Mouse (Mus musculus): ENCODE data around the gene Ssb.
A peak's percentile ranks its signal among the peaks of the same experiment; 100 is the strongest.
"Not testable (repeated sequence)": the region's sequence is repeated elsewhere in the genome, so short reads cannot be mapped to it uniquely, and the experiment has no call there.

The Ssb gene

DNA sequence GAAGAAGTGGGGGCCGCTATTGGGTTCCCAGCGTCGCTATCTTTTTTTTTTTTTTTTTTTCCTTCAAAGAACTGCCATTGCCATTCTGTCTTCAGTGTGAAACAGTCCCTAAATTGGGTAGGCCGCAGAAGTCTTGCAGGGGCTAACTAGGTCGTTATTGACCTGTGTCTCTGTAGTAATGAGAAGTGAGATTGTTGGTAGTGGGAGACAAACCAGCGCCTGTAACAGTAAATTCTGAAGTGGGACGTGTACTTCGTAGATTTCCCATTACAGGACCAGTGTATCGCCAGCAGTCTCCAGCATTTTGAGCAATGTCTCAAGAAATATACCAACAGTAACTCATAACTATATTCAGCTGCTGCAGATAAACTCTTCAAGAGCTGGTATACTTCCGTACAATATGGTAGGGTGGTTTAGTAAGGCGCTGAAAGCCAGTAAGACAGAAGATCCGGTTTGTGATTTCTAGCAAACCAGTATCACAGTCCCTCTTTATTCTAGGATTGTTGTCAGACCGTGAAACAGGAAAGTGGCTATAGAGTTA, 825 bp downstream of the Ssb start:
- DNase-seq (ENCODE audit: low spot score), result no peak

DNA sequence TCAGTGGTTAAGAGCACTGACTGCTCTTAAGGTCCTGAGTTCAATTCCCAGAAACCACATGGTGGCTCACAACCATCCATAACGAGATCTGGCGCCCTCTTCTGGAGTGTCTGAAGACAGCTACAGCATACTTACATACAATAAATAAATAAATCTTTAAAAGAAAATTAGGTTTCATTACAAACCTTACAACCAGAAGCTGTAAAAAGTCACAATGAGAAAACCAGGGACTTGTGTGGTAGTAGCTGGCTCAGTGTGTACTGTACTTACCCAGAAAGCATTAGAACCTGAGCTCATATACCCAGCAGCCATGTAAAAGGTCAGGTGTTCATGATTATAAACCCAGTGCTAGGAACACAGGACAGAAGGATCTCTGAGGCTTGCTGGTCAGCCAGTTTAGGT, 22.6 kb downstream of the Ssb start:
- DNase-seq (ENCODE audit: low spot score), result no peak

DNA sequence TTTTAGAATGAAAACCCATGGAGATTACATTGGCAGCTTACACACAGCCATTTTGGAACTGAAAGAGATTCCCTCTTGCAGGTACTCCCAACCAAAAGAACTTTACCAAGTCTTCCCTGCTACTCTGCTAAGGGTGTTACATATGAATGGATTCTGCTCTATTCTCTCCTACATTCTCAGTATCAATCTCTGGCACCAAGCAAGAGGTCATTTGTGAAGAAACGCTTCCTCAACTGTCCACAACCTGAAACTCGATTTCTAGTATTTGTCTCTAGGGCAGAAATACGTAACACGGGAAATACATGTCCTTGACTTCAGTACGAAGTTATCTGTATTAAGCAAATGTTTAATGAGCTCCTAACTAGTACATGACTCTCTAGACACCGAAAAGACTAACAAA, 23.2 kb downstream of the Ssb start:
- no peak for DNase-seq (ENCODE audit: low spot score)

DNA sequence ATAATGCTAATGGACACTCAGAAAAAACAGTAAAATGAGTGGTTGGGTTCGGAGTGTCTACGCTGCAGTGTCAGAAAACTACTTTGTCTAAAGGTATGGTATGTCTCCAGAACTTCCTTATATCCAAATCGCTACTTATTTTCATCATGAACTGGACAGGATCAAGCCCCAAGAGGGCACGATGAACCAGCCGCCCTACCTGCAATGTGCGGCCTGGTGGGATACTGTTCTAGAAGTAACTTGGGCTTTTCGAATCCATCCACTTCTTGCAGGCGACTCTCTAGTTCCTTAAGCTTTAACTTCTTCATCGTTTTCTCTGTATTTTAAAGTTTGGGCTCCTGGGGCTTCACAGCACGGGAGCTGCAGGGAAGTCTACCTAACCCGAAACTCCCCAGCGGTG, 23.7 kb downstream of the Ssb start:
- no peak for DNase-seq (ENCODE audit: low spot score)

DNA sequence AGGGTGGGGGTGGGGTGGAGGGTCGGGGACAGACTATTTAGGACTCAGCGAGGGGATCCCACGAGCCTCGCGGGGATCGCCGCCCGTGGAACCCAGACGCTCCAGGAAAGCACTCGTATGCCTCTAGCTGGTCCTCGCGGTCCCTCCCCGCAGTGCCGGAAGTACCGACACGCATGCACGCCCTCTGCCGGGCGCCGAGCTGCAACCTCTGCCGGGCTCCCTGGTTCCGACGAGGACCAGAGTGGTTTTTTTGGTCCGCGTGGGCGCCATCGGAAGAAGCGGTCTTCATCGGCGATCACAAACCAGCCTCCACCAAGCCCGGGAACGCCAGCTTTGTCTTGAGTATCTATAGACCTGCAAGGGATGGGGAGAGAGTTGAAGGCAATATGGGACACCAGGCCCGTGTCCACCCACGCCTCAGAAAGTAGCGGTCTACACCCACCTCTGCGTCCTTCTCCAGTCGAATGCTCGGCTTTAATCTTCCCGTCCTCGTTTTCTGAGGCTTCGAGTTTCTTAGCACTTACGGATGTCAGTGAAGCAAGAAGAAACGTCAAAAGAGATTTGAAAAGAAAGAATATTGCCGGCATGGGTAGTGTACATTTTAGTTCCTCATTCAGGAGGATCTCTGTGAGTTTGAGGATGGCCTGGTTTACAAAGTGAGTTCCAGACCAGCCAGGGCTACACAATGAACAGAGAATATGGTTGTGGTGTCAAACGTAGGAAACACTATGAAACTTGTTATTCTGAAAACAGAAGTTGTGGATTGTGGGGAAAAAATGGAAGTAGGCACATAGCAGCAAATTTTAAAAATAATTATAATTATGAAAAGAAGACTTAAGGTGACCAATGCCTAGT, 24.3 kb downstream of the Ssb start, which contains the start of gene Mettl5:
TSS of gene Mettl5 (minus strand) at position 165 of the 855 bp plus-strand sequence.
- peak; percentile 83 for DNase-seq (ENCODE audit: low spot score)

DNA sequence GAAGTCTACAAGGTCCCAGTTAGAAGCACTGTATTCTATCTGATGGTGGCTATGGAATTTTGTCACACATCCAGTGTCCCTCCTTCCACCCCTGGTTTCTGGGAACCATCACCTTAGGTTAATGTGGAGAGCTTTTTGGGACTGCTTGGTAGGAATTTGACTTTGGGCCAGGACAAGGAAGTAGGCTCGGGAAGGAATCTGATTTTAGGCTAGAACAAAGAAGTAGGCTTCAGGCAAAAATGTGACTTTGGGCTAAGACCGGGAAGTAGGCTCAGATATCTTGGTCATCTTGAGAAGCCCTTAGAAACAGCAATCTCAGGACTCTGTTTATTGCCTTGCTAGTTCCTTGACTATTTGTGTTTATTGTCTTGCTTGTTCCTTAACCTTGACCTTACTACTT, 27.6 kb downstream of the Ssb start:
- no peak for DNase-seq (ENCODE audit: low spot score)

DNA sequence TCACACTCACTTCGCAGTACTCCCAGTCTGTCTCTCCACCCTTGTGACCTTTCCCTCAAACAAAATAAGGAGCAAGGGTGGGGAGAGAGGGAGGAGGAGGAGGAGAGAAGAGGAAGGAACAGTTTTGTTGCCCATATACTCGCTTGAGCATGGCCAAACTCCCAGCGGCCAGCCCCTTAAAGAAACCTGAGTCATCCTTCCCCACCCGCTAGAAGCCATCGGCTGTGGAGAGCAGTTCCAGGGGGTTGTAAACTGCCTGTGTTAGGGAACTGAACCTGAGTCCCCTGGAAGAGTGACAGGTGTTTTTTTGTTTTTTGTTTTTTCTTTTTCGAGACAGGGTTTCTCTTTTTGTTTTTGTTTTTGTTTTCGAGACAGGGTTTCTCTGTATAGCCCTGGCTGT, 29.5 kb downstream of the Ssb start:
- DNase-seq (ENCODE audit: low spot score), result no peak

DNA sequence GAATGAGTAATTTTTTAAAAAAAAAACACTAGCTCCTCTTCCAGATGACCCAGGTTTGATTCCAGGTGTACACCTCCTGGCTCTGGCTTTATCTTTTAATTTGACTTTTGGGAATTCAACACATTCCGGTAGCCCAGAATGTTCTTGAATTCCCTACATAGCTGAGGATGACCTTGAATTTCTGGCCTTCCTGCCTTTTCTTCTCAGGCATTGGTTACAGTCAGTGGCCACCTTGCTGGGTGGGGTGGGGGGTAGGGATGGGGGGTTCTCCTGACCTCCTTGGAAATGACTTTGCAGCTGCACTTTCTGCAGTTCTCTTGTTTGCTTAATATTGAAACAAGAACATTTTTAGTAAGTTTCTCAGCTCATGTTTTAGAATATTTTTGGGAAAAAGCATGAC, 31.8 kb downstream of the Ssb start:
- no peak for DNase-seq (ENCODE audit: low spot score)

DNA sequence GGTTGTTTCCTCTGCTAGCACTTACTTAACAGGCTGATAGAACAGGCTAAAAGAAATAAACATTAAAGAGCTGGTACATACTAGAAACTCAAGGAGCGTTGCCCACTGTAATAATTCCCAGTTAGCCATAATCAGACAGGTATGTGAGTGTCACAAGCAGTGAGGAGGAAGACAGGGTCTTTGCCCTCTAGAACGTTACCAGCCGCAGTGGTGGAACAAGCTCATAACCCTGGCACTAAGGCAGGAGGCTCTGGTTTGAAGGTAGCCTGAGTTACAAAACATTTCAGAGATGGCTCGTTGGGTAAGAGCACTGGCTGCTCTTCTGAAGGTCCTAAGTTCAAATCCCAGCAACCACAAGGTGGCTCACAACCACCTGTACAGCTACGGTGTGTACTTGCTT, 32.5 kb downstream of the Ssb start:
- no peak for DNase-seq (ENCODE audit: low spot score)

DNA sequence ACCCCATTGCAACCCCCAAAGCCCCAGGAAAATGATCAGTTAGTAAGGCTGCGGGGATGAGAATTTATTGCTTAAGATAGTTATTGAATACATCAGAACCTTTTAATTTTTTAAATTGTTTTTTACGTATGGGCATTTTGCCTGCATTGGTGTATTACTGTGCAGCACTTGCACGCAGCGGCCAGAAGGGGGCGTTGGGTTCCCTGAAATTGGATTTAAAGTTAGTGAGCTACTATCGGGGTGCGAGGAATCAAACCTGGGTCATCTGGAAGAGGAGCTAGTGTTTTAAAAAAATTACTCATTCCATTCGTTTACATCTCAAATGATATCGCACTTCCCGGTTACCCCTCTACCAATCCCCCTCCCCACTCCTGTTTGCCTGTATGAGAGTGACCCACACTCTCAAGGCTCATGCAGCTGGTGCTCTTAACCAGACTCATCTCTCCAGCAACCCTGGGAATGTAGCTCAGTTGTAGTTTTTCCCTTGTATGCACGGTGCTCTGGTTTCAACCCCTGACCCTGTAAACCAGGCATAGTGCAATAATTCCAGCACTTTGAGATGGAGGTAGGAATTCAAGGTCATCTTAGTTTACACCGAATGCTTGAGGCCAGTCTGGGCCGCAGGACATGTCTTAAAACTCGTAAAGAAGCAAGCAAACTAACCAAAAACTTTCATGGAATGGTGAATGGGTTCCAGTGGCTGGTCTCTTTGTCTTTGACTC, 34.3 kb downstream of the Ssb start:
- DNase-seq (ENCODE audit: low spot score), result no peak

DNA sequence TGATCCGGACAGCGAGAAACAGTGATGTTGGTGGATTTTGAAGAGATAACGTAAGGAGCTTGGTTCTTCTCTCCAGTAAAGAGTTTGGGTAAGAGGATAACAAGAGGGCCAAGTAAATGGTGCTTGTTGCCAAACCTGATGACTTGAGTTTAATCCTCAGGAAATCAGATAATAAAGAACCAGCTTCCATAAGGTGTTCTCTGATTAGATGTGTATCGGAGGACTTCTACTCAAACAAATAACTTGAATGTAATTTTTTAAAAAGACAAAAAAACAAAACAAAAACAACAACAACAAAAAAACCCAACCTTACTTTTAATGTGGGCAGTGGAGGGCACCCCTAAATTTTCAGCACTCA, 34.8 kb downstream of the Ssb start:
- no peak for DNase-seq (ENCODE audit: low spot score)

DNA sequence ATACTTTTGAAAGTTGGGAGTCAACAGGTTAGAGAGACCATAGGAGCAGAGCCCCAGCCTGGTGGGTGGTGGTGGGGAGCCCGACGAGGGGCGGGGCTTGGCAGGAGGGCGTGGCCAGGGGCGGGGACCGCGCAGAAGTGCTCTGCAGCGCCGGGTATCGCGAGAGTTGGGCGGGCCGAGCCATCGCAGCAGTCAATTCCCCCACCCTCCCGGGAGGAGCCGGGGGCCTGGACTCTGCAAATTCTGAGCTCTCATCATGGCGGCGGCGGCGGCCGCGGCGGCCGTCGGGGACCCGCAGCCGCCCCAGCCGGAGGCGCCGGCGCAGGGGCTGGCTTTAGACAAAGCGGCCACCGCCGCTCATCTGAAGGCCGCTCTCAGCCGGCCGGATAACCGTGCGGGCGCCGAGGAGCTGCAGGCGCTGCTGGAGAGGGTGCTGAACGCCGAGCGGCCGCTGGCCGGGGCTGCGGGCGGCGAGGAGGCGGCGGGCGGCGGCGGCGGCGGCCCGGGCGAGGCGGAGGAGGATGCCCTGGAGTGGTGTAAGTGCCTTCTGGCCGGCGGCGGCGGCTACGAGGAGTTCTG, 35.8 kb downstream of the Ssb start, which contains the start of gene Ubr3:
TSS of gene Ubr3 (plus strand) at position 208 of the 579 bp plus-strand sequence.
- DNase-seq (ENCODE audit: low spot score), result peak; percentile 96

DNA sequence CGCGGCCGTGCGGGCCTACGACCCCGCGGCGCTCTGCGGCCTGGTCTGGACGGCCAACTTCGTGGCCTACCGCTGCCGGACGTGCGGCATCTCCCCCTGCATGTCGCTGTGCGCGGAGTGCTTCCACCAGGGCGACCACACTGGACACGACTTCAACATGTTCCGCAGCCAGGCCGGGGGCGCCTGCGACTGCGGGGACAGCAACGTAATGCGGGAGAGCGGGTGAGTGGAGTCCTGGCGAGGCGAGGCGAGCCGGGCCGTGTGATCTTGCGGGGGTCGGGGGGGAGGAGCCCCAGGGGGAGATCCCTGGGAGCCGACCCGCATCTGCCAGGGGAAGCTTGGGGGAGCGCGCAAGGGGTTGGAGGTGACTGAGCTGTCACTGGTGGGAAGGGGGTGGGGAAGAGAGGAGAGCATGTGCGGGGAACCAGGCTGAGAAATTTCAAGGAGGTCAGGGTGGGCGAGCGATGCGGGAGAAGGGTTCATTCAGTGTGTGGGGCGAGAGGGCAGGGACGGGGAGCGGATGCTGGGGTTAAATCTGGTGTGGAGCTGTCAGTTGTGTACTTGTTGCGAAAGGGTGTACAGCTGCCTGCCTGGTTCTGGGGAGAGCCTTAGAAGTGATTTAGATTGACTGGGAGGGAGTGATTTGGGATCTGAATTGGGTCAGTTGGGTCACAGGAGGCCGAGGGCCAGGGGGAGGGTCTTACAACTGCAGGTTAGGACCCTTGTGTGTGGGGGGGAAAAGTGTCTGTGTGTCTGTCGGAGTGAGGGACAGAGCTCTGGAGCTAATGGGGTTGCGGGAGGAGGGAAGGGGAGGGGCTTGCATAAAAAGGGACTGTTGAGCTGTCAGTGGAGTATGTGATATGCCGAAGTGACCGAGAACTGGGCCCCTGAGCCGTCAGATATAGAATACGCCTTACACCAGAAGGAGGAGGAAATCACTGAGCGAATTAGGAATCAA, 36.5 kb downstream of the Ssb start:
- DNase-seq (ENCODE audit: low spot score), result peak; percentile 67

DNA sequence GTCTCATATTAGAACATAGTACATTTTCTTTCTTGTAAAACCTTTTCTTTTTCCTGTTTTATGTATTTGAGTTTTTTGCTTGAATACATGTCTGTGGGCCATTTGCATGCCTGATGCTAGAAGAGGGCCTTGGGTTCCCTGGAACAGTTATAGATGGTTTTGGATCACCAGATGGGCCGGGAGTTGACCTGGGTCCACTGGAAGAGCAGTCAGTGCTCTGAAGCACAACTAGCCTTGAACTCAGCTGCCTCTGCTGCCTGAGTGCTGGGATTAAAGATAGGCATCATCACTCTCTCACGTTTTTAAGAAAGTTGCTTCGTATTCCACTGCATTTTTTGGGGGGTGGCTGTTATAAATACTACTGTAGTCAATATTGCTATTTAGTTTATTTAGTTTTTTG, 42.2 kb downstream of the Ssb start:
- DNase-seq (ENCODE audit: low spot score), result no peak

DNA sequence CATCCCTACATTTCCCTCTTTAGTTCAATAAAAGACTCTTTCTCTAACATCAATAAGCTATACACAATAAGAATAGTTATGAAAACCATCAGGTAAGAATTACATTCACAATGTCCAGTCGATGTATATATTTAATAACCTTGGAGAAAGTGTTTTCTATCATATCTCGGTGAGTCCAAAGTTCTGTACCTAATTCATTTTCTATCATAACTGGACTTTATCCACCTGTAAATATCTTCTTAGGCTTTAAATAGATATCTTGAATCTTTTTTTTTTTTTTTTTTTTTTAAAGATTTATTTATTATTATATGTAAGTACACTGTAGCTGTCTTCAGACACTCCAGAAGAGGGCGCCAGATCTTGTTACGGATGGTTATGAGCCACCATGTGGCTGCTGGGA, 46.0 kb downstream of the Ssb start:
- not testable (repeated sequence) for DNase-seq (ENCODE audit: low spot score)

DNA sequence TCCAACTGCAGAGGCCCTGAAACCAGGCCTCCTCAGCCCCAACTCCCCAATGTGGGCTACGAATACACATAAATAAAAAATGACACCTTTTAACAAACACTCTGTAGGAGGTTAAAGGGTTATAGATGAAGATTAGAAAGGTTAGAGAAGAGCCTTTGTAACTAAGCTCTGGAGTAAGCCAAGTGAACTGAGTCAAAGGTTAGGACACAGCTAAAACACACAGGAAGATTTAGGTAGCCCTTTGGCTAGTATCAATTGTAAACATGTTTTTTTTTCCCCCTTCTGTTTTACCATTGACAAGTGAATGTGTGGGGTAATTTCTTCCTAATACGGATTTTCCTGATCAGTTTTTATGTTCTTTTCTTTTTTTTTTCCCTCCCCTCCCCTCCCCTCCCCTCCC, 51.4 kb downstream of the Ssb start:
- no peak for DNase-seq (ENCODE audit: low spot score)

DNA sequence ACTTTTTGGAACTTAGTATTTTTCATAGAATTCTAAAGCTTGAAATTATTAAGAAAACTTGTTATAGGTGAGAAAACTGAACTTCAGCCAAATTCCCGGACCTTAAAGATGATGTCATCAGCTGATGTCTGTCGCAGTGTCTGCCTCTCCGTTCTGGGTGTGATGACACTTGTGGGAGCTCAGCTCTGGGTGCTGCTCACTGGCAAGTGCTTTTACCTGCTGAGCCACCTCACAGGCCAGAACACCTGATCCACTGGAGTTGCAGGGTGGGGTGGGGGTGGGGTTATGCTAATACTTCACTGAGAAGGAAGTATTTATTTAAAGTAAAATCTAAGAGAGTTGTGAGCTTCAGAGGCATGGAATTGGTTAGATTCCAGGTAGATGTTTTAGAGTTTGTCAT, 55.9 kb downstream of the Ssb start:
- no peak for DNase-seq (ENCODE audit: low spot score)

All from yolk sac, embryonic 10.5 days (tissue).